Mouse (Mus musculus) Muller cell, postnatal 12 days (primary cell): ENCODE results near the gene Cryzl2.

ENCODE experiments used
- DNase-seq: peaks from one replicate; pipeline ENCODE4 v3.0.0-alpha.2; 2015; ENCODE audit errors: inconsistent ontology term

Cryzl2 gene

DNA sequence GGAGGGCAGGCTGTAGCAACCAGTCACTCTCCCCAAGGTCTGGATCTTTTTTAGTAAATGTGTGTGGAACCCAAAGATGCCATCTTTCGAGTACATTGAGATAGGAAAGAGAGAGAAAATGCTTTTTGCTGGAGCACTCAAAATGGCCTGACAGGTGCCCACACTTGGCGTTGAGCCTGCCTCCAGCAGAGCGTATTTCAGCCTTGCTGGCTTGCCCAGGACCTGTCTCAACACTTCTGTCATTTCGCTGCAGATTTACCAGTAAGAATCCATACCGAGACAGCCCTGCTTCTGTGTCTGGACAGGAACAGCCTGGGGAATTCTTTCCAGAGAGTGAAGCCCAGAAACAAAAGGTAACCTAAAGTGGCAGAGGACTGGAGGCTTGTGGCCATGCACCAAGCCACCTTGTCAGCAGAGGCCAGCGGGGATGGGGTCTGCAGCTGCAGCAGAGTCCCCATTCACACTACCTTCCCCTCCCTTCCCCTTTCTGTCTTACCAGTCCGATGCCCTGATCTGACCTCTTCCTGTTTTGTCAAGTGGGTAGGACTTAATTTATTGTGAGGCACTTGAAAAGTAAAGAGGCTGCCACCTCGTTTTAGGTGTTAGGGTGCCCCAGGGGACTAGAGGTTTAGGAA lies 74.6 kb downstream of the Cryzl2 start:
- DNase-seq, result no peak

DNA sequence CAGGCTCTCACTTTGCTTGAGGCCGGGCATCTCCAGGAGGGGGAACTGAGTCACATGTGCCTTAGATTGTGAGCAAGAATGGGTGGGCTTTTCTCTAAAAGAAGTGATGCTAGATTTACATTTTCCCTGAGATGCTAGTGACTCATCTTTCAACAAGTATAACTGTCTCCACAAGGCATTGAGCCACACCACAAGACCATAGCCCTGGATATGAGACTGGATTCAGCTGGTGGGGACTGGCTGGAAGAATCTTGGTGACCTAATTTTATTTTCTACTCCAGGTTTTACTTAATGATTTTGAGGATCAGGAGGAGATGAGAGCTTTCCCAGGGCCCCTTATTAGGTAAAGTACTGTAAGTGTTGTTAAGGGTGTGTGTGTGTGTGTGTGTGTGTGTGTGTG lies 77.2 kb downstream of the Cryzl2 start:
- no peak for DNase-seq

DNA sequence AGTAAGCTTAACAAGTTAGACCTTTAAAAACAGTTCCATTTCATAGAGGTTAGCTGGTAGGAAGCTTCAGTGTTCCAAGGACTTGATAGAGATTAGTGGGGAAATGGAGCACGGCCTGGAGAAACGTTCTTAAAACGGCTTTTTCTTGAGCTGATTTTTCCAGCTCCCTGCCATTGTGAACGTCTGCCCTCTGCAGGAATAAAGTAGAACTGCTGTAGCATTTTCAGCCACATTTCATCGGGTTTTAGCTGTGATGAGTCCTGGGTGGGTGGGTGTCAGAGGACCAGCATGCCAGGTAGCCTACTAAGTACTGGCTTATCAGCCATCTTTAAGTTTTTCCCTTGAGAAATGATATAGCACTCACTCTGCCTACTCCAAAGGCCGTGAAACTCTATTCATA lies 78.1 kb downstream of the Cryzl2 start:
- peak; percentile 66 for DNase-seq

DNA sequence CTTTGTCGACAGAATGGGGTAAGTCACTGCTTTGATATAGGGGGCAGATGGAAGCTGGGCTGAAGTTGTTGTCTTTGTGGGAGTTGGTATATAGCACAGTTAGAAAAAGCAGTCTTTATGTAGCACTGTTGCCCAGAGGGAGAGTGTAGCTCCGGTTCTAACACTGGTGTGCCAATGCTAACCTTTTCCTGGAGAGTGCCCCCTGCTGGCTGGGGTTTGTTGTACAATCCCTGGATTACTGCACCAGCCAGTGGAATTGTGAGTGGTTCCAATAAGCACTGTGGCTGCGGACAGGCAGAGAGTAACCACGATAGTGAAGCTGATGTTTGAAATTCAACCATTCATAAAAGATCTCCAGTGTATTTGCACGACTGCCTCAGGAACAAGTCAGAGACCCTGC lies 79.3 kb downstream of the Cryzl2 start:
- DNase-seq, result no peak
